Mouse (Mus musculus) right cerebral cortex, postnatal 25 days (tissue): ENCODE measurements around the gene Rhox4f.
"Not testable (repeated sequence)": the region's sequence is repeated elsewhere in the genome, so short reads cannot be mapped to it uniquely, and the experiment has no call there.

Experiments
- DNase-seq: peaks from one replicate; pipeline ENCODE4 v3.0.0; 2022

Rhox4f gene

GRCm38 (mm10) chrX:37607604-37608003, at the start of gene Rhox4f:
Rhox4f (minus strand) TSS chrX:37607704.
- DNase-seq, result not testable (repeated sequence)

DNA sequence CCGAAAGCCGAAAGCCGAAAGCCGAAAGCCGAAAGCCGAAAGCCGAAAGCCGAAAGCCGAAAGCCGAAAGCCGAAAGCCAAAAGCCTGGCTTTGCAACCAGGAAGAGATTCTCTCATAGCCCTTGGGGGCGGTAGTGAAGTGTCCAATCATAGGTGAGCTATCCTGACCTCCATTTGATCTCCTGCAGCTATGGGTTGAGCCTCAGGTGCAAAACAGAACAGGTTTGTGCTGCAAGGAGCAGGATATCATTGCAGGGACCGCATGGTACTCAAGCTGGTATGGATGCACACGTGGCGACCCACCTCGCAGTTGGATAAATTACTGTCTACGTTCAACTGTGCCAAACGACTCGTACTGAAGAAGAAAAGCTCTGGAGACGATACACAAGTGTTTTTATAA, 43.7 kb upstream of the Rhox4f start, which contains the start of gene Rhox4g:
Gene Rhox4g (minus strand): TSS at position 101 of the 400 bp plus-strand sequence.
- DNase-seq, result not testable (repeated sequence)

DNA sequence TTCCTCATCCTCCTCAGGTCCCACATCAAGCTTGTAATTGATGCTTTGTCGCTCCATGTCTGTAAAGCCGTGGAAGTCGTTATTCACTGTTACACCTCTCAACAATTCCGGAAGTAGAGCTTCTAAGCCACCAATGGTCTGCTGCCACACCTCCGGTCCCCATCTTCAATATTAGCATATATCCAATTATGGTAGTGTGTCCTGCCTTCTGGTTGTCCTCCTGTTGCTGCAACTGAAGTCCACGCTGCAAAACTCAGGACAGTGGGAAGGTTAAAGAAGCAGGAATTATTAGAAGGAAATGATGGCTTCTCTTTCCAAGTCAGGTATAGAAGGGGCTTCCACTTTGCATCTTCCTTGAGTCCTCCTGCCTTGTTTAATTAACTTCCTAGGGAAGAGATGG, 35.9 kb upstream of the Rhox4f start, which contains the start of gene Rhox2g:
Gene Rhox2g (minus strand): TSS at position 101 of the 400 bp plus-strand sequence.
- not testable (repeated sequence) for DNase-seq

GRCm38 (mm10) chrX:37628512-37628911, 21.0 kb upstream of the Rhox4f start, which contains the start of gene Rhox3g:
Rhox3g (minus strand) TSS chrX:37628612.
- not testable (repeated sequence) for DNase-seq

- DNase-seq, result not testable (repeated sequence)
Observed at GRCm38 (mm10) chrX:37580692-37581091, 26.8 kb downstream of the Rhox4f start, which contains the start of gene Rhox3f. Rhox3f (plus strand) TSS chrX:37580992.

DNA sequence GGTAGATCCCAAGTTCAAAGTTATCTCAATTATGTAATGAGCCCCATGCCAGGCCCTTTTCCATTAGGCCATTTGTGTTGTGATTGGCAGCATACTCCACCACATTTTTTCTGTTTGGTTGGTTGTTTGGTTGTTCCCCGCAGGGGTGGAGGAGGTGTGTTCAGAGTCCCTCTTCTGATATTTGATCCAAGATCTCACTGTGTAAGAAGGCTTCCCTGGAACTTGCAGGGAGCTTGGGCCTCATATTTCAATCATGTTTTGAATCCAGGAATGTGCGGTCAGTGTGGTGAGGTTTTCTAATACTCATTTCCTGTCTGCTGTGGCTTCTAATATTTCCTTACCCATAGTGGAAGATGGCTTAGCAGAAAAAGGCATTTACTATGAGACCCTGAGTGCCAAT, 34.9 kb downstream of the Rhox4f start:
- not testable (repeated sequence) for DNase-seq

DNA sequence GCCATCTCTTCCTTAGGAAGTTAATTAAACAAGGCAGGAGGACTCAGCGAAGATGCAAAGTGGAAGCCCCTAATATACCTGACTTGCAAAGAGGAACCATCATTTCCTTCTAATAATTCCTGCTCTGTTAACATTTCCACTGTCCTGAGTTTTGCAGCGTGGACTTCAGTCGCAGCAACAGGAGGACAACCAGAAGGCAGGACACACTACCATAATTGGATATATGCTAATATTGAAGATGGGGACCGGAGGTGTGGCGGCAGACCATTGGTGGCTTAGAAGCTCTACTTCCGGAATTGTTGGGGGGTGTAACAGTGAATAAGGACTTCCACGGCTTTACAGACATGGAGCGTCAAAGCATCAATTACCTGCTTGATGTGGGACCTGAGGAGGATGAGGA, 36.4 kb downstream of the Rhox4f start, which contains the start of gene Rhox2f:
Gene Rhox2f (plus strand): TSS at position 301 of the 400 bp plus-strand sequence.
- not testable (repeated sequence) for DNase-seq

DNA sequence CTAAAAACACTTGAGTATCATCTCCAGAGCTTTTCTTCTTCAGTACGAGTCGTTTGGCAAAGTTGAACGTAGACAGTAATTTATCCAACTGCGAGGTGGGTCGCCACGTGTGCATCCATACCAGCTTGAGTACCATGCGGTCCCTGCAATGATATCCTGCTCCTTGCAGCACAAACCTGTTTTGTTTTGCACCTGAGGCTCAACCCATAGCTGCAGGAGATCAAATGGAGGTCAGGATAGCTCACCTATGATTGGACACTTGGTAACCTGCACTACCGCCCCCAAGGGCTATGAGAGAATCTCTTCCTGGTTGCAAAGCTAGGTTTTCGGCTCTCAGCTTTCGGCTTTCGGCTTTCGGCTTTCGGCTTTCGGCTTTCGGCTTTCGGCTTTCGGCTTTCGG, 50.4 kb downstream of the Rhox4f start, which contains the start of gene Rhox4e:
Gene Rhox4e (plus strand): TSS at position 301 of the 400 bp plus-strand sequence.
- not testable (repeated sequence) for DNase-seq
